Mouse (Mus musculus): ENCODE measurements around the gene Nanos3. TPM values are rescaled to one million over a fixed set of nuclear protein-coding genes. Genes with fewer than 3 reads are reported as not detected.

Gene Nanos3
- polyA plus RNA-seq, 1 experiment: not detected

DNA sequence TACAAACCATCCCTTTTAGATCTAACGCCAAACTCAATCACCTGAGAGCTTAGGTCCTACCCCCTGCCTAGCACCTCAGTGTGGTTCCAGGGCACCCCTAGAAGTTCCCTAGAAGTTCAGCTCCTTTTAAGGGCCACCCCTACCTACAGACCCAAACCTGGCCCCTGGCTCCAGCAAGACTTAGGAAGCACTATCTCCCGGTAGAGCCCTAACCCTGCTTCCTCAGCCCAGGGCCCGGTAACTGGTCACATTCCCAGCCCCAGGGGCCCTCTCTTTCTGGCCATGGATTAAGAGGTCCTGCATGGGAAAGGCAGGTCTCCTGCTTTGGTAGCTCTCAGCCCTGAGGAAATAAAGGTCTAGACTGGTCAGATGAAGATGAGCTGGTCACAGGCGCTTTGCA, 5.1 kb downstream of the Nanos3 start:
- WGBS: 59% methylated on average over 4 of the region's 4 CpGs
- no peak overlapping the region for H3K4me3 ChIP-seq (ENCODE audit: insufficient read depth, low read depth, low read length)
- no peak for TF ChIP-seq CTCF (IDR thresholded peaks at IDR 0.05; ENCODE audit: insufficient read depth, low read depth, low read length)
- no peak for TF ChIP-seq POLR2A (IDR thresholded peaks at IDR 0.05; ENCODE audit: insufficient read depth, low read depth, low read length)
- no peak overlapping the region for H3K27ac ChIP-seq (ENCODE audit: insufficient read depth, low read depth, low read length)
- peaks cover 22% of the 10 kb centered on the region for H3K4me1 ChIP-seq (ENCODE audit: control insufficient read depth, insufficient read depth, low read length)

DNA sequence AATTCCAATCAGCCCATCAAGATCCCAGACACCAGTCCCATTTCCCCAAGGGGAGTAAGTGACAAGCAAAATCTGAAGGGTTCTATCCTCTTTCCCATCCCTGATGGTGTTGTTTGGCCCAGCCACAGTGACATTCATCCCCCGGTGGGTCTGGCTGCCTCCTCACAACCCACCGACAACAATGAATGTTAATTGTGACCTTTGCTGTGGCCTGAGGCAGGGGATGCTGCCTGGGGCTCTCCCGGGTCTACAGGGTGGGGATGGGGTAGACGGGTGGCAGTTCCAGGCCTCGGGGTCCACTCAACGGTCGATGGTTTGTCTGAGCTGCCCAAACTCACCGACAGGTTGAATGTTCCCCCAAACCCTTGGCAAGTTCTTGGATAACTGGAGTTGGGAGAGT, 6.4 kb downstream of the Nanos3 start:
- H3K4me1 ChIP-seq (ENCODE audit: control insufficient read depth, insufficient read depth, low read length): peaks cover 18% of the 10 kb centered on the region
- 87% methylated on average over 8 of the region's 8 CpGs for WGBS
- H3K27ac ChIP-seq (ENCODE audit: insufficient read depth, low read depth, low read length): no peak overlapping the region
- no peak for TF ChIP-seq POLR2A (IDR thresholded peaks at IDR 0.05; ENCODE audit: insufficient read depth, low read depth, low read length)
- no peak for TF ChIP-seq CTCF (IDR thresholded peaks at IDR 0.05; ENCODE audit: insufficient read depth, low read depth, low read length)
- no peak overlapping the region for H3K4me3 ChIP-seq (ENCODE audit: insufficient read depth, low read depth, low read length)

GRCm38 (mm10) chr8:84177405-84177804, 7.6 kb downstream of the Nanos3 start:
- WGBS: 100% methylated on average over 3 of the region's 3 CpGs
- TF ChIP-seq CTCF (IDR thresholded peaks at IDR 0.05; ENCODE audit: insufficient read depth, low read depth, low read length) (no peak), POLR2A (IDR thresholded peaks at IDR 0.05; ENCODE audit: insufficient read depth, low read depth, low read length) (no peak)
- H3K4me3 ChIP-seq (ENCODE audit: insufficient read depth, low read depth, low read length): no peak overlapping the region

GRCm38 (mm10) chr8:84176560-84176959, 8.5 kb downstream of the Nanos3 start:
- Histone ChIP-seq H3K27ac (ENCODE audit: insufficient read depth, low read depth, low read length) (no peak overlapping the region), H3K4me3 (ENCODE audit: insufficient read depth, low read depth, low read length) (no peak overlapping the region), H3K4me1 (ENCODE audit: control insufficient read depth, insufficient read depth, low read length) (peaks cover 14% of the 10 kb centered on the region)
- TF ChIP-seq POLR2A (IDR thresholded peaks at IDR 0.05; ENCODE audit: insufficient read depth, low read depth, low read length): no peak
- no peak for TF ChIP-seq CTCF (IDR thresholded peaks at IDR 0.05; ENCODE audit: insufficient read depth, low read depth, low read length)
- WGBS: 62% methylated on average over 3 of the region's 3 CpGs

More at GRCm38 (mm10) chr8:84177405-84177804, 7.6 kb downstream of the Nanos3 start:
- Histone ChIP-seq H3K4me1 (ENCODE audit: control insufficient read depth, insufficient read depth, low read length) (peaks cover 14% of the 10 kb centered on the region), H3K27ac (ENCODE audit: insufficient read depth, low read depth, low read length) (no peak overlapping the region)

- H3K4me1 ChIP-seq (ENCODE audit: control insufficient read depth, insufficient read depth, low read length): peaks cover 3% of the 10 kb centered on the region; the same call in 1 of the 2 replicates
- 84% methylated on average over 6 of the region's 6 CpGs for WGBS
- no peak overlapping the region for H3K27ac ChIP-seq (ENCODE audit: insufficient read depth, low read depth, low read length)
- H3K4me3 ChIP-seq (ENCODE audit: insufficient read depth, low read depth, low read length): no peak overlapping the region
- TF ChIP-seq CTCF (IDR thresholded peaks at IDR 0.05; ENCODE audit: insufficient read depth, low read depth, low read length) (no peak), POLR2A (IDR thresholded peaks at IDR 0.05; ENCODE audit: insufficient read depth, low read depth, low read length) (no peak)
These were observed 11.2 kb downstream of the Nanos3 start for GRCm38 (mm10) chr8:84173861-84174260.

DNA sequence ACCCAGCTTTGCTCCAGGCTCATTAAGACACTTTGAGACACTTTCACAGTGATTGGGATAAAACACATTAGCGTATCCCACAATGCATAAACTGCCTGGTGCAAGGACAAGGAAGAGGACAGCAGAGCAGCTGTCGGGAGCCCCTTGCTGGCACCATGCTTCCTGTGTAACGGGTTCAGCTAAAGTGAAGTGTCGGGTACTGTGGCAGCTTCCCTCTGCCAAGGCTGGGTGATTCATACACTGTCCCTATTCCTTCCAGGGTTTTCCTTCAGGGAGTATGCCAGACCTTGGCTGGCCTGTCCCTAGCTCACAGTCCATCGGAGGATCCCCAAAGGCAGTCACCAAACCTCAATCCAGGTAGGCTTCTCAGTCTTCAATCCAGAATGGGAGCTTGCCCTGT, 14.9 kb downstream of the Nanos3 start:
- no peak overlapping the region for H3K27ac ChIP-seq (ENCODE audit: insufficient read depth, low read depth, low read length)
- H3K4me1 ChIP-seq (ENCODE audit: control insufficient read depth, insufficient read depth, low read length): no peaks in the 10 kb centered on the region
- 64% methylated on average over 5 of the region's 5 CpGs for WGBS
- TF ChIP-seq POLR2A (IDR thresholded peaks at IDR 0.05; ENCODE audit: insufficient read depth, low read depth, low read length): no peak
- TF ChIP-seq CTCF (IDR thresholded peaks at IDR 0.05; ENCODE audit: insufficient read depth, low read depth, low read length): no peak
- H3K4me3 ChIP-seq (ENCODE audit: insufficient read depth, low read depth, low read length): no peak overlapping the region

DNA sequence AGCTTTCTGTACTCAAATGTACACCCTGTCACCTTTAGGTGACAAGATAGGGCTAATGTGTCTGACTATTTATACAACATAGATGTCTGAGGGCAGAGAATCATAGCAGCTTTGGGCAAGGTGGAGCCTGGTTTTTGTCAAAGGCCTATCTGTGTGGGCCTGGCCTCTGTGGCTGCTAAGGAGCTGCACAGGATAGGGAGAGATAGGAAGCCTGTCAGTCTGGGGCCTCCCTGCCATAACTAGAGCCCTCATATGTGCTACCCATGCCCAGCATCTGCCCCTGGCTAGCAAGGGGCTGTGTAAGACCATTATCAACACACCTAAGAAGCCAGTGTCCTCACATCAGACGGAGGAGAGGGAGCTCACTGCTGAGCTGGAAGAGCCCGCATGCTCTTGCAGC, 17.3 kb downstream of the Nanos3 start:
- no peak overlapping the region for H3K27ac ChIP-seq (ENCODE audit: insufficient read depth, low read depth, low read length)
- H3K4me1 ChIP-seq (ENCODE audit: control insufficient read depth, insufficient read depth, low read length): no peaks in the 10 kb centered on the region
- H3K4me3 ChIP-seq (ENCODE audit: insufficient read depth, low read depth, low read length): no peak overlapping the region
- TF ChIP-seq CTCF (IDR thresholded peaks at IDR 0.05; ENCODE audit: insufficient read depth, low read depth, low read length) (no peak), POLR2A (IDR thresholded peaks at IDR 0.05; ENCODE audit: insufficient read depth, low read depth, low read length) (no peak)
- 96% methylated on average over 2 of the region's 2 CpGs for WGBS

DNA sequence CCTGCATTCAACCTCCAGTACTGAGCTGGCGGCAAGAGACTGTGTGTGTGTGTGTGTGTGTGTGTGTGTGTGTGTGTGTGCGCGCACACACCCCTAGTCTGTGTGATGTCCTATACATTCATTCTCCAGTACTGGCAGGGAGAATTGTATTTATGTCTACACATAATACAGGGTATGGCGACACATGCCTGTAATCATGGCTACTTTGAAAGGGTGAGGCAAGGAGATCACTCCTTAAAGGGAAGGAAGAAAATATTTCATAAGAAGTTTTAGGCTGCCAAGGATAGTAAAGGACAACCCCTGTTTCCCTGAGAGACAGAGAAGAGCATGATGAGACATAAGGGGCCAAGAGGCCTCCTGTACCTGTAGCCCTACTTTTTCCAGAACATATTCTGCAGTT, 27.4 kb downstream of the Nanos3 start:
- H3K27ac ChIP-seq (ENCODE audit: insufficient read depth, low read depth, low read length): no peak overlapping the region
- H3K4me3 ChIP-seq (ENCODE audit: insufficient read depth, low read depth, low read length): no peak overlapping the region
- 98% methylated on average over 4 of the region's 4 CpGs for WGBS
- TF ChIP-seq POLR2A (IDR thresholded peaks at IDR 0.05; ENCODE audit: insufficient read depth, low read depth, low read length) (no peak), CTCF (IDR thresholded peaks at IDR 0.05; ENCODE audit: insufficient read depth, low read depth, low read length) (no peak)
- H3K4me1 ChIP-seq (ENCODE audit: control insufficient read depth, insufficient read depth, low read length): no peaks in the 10 kb centered on the region

DNA sequence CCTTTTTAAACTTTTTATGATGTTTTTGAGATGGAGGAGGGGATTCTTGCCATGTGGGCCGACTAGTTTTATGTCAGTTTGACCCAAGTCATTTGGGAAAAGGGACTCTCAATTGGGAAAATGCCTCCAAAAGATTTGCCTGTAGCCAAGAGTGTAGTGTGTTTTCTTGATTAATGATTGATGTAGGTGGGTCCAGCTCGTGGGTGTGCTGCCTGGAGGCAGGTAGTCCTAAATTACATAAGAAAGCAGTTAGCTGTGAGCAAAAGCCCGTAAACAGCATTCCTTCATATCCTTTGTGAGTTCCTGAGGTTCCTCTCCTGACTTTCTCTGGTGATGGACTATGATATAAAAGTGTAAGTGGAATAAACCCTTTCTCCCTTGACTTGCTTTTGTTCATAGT, 35.8 kb downstream of the Nanos3 start:
- WGBS: 81% methylated on average over 3 of the region's 3 CpGs
- Histone ChIP-seq H3K27ac (ENCODE audit: insufficient read depth, low read depth, low read length) (no peak overlapping the region), H3K4me3 (ENCODE audit: insufficient read depth, low read depth, low read length) (no peak overlapping the region), H3K4me1 (ENCODE audit: control insufficient read depth, insufficient read depth, low read length) (peaks cover 25% of the 10 kb centered on the region)
- TF ChIP-seq POLR2A (IDR thresholded peaks at IDR 0.05; ENCODE audit: insufficient read depth, low read depth, low read length): no peak
- no peak for TF ChIP-seq CTCF (IDR thresholded peaks at IDR 0.05; ENCODE audit: insufficient read depth, low read depth, low read length)

- Histone ChIP-seq H3K27ac (ENCODE audit: insufficient read depth, low read depth, low read length) (no peak overlapping the region), H3K4me3 (ENCODE audit: insufficient read depth, low read depth, low read length) (0 out of 2 replicates have a peak overlapping the region, but pooled peaks have one; percentile 69), H3K4me1 (ENCODE audit: control insufficient read depth, insufficient read depth, low read length) (peaks cover 25% of the 10 kb centered on the region)
- WGBS: 81% methylated on average over 5 of the region's 5 CpGs
- TF ChIP-seq CTCF (IDR thresholded peaks at IDR 0.05; ENCODE audit: insufficient read depth, low read depth, low read length) (no peak), POLR2A (IDR thresholded peaks at IDR 0.05; ENCODE audit: insufficient read depth, low read depth, low read length) (no peak)
These were observed 36.5 kb downstream of the Nanos3 start for GRCm38 (mm10) chr8:84148531-84148850.
